Mouse (Mus musculus): Measurements from ENCODE around the gene Auts2. TPM values are rescaled to one million over a fixed set of nuclear protein-coding genes. Genes with fewer than 3 reads are reported as not detected.
A peak's percentile ranks its signal among the peaks of the same experiment; 100 is the strongest.

Gene Auts2
- polyA plus RNA-seq, 1 experiment from 2014 or later: 1.0 TPM

DNA sequence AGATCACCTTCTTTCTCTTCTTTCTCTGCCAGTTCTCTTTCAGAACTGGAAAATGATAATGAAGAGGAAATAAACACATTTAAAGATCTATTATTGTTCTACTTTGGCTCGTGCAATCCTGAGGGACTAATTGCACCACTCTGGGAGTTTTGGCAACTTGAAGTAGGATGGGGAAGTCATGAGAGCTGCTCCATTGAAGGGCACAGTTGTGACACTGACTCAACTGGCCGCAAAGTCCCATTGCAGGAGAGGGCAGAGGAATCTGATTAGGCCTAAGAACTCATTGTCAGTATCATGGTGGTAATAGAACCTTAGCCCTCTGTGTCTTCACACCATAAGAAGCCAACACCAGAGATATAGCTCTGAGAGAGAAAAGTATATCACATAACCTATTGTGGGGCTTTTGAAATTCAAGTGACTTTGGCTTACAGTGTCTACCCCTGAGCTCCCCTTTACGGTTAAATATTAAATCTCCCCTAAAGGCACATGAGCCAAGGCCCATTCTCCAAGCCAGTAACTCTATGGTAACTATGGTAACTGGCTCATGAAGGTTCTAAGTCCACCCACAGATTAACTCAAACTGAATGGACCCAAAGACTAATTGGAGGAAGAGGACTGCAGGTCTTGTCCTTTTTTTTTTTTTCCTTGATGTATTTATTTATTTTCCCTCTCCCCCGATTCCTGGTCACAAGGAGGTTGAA, 358.6 kb downstream of the Auts2 start:
- Histone ChIP-seq H3K9me3 (ENCODE audit: low read length) (no peaks in the 10 kb centered on the region), H3K27ac (ENCODE audit: low read depth) (no peak overlapping the region), H3K27me3 (ENCODE audit: insufficient read depth, low read length) (no peaks in the 10 kb centered on the region), H3K4me1 (ENCODE audit: insufficient read depth) (peaks cover 12% of the 10 kb centered on the region), H3K36me3 (replicated peaks; ENCODE audit: insufficient read depth, low read length) (no peaks in the 10 kb centered on the region), H3K9ac (replicated peaks) (no peak overlapping the region), H3K4me3 (ENCODE audit: low read depth, low read length) (no peak overlapping the region), H3K4me2 (ENCODE audit: low read depth, low read length) (peak overlapping the region; percentile 26; the same call in 1 of the 2 replicates)
- TF ChIP-seq EP300 (IDR thresholded peaks at IDR 0.05; ENCODE audit: low read depth) (no peak), CTCF (IDR thresholded peaks at IDR 0.05; ENCODE audit: low read depth) (no peak)
- DNase-seq (no peak), ATAC-seq (no peak; the same call in 1 of the 2 replicates)
- 46% methylated on average over 4 of the region's 4 CpGs for WGBS (ENCODE audit: insufficient replicate concordance)

DNA sequence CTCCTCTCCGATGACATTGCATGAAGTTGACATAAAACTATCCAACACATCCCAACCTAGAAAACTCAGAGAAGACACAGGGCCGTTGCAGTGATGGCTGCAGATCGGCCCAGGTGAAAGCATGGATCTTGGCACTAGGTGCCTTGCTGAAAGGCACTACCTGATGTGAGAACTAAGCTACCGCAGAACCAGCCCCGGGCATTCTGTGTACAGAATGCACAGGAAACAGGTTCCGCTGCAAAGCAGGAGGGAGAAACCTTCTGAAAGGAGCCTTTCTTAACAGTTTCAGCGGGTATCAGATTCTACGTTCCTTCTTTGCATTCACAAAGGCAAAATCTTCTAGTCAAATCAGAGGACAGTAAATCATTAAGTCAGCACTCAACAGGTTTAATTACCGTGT, 361.1 kb downstream of the Auts2 start:
- Histone ChIP-seq H3K27me3 (ENCODE audit: insufficient read depth, low read length) (no peaks in the 10 kb centered on the region), H3K4me3 (ENCODE audit: low read depth, low read length) (no peak overlapping the region), H3K4me1 (ENCODE audit: insufficient read depth) (peaks cover 12% of the 10 kb centered on the region), H3K36me3 (replicated peaks; ENCODE audit: insufficient read depth, low read length) (no peaks in the 10 kb centered on the region), H3K27ac (ENCODE audit: low read depth) (no peak overlapping the region), H3K9ac (replicated peaks) (no peak overlapping the region), H3K4me2 (ENCODE audit: low read depth, low read length) (no peak overlapping the region), H3K9me3 (ENCODE audit: low read length) (no peaks in the 10 kb centered on the region)
- WGBS (ENCODE audit: insufficient replicate concordance): 82% methylated on average over 9 of the region's 9 CpGs
- no peak for TF ChIP-seq EP300 (IDR thresholded peaks at IDR 0.05; ENCODE audit: low read depth)
- no peak for TF ChIP-seq CTCF (IDR thresholded peaks at IDR 0.05; ENCODE audit: low read depth)
- no peak for DNase-seq
- no peak for ATAC-seq

DNA sequence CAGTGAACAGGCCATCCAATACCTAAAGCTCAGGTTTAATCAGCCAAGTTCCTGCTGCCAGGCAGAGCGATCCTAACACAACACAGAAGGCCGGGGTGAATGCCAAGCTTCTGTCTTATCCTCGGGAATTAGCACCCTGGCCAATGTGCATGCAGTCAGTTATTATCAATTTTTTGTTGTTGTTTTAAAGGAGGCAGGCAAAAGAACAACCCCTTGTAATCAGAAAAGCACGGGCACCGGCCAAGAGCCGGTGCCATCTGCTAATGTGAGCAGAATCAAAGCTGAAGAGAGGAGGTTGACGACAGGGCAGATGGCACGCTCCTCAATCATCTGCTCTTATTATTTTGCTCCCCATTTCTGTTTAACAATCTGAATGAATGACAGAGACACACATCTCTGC, 373.1 kb downstream of the Auts2 start:
- Histone ChIP-seq H3K9me3 (ENCODE audit: low read length) (no peaks in the 10 kb centered on the region), H3K27me3 (ENCODE audit: insufficient read depth, low read length) (no peaks in the 10 kb centered on the region), H3K27ac (ENCODE audit: low read depth) (no peak overlapping the region), H3K36me3 (replicated peaks; ENCODE audit: insufficient read depth, low read length) (no peaks in the 10 kb centered on the region), H3K4me2 (ENCODE audit: low read depth, low read length) (no peak overlapping the region), H3K4me1 (ENCODE audit: insufficient read depth) (no peaks in the 10 kb centered on the region), H3K4me3 (ENCODE audit: low read depth, low read length) (no peak overlapping the region), H3K9ac (replicated peaks) (no peak overlapping the region)
- DNase-seq (no peak), ATAC-seq (no peak)
- no peak for TF ChIP-seq EP300 (IDR thresholded peaks at IDR 0.05; ENCODE audit: low read depth)
- 82% methylated on average over 8 of the region's 8 CpGs for WGBS (ENCODE audit: insufficient replicate concordance)

DNA sequence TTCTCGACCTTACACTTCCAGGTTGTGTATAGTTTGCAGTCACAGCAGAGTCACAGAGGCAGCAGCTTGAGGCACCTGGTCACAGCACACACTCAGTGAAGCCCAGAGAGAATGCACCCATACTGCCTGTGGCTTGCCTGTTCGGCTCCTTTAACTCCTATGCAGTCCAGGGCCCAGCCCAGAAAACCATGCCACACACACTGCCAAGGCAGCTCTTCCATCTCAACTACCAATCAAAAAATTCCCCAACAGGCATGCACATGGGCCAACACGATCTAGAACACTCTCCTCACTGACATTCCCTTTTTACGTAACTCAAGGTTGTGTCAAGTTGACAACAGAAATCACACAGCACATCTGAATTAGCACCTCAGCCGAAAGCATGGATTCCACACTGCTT, 374.3 kb downstream of the Auts2 start:
- Histone ChIP-seq H3K27me3 (ENCODE audit: insufficient read depth, low read length) (no peaks in the 10 kb centered on the region), H3K9me3 (ENCODE audit: low read length) (no peaks in the 10 kb centered on the region), H3K9ac (replicated peaks) (no peak overlapping the region), H3K27ac (ENCODE audit: low read depth) (no peak overlapping the region), H3K4me2 (ENCODE audit: low read depth, low read length) (no peak overlapping the region), H3K4me1 (ENCODE audit: insufficient read depth) (no peaks in the 10 kb centered on the region), H3K36me3 (replicated peaks; ENCODE audit: insufficient read depth, low read length) (no peaks in the 10 kb centered on the region), H3K4me3 (ENCODE audit: low read depth, low read length) (no peak overlapping the region)
- 68% methylated on average over 5 of the region's 5 CpGs for WGBS (ENCODE audit: insufficient replicate concordance)
- DNase-seq: no peak
- no peak for ATAC-seq
- TF ChIP-seq CTCF (IDR thresholded peaks at IDR 0.05; ENCODE audit: low read depth) (no peak), EP300 (IDR thresholded peaks at IDR 0.05; ENCODE audit: low read depth) (no peak)

DNA sequence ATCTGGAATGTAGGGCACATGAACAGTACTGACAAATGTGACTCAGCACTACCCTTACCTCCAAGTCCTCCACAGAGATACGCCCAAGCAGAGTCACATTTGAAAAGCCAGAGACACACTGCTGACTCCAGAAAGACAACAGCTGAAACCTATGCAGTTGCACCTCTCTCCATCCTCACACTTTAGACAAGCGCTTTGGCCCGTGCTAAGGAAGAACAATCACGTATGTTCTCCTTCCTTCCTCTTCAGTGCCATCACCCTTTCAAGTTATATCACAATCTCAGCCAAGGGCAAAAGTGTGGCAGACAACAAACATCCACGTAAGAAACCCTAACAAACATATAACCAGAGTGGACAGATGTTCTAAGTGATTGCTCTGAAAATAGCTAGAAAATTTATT, 374.9 kb downstream of the Auts2 start:
- ATAC-seq: no peak
- no peak for DNase-seq
- Histone ChIP-seq H3K4me1 (ENCODE audit: insufficient read depth) (no peaks in the 10 kb centered on the region), H3K9ac (replicated peaks) (no peak overlapping the region), H3K27ac (ENCODE audit: low read depth) (no peak overlapping the region), H3K36me3 (replicated peaks; ENCODE audit: insufficient read depth, low read length) (no peaks in the 10 kb centered on the region), H3K4me2 (ENCODE audit: low read depth, low read length) (no peak overlapping the region), H3K9me3 (ENCODE audit: low read length) (no peaks in the 10 kb centered on the region), H3K27me3 (ENCODE audit: insufficient read depth, low read length) (no peaks in the 10 kb centered on the region), H3K4me3 (ENCODE audit: low read depth, low read length) (no peak overlapping the region)
- 74% methylated on average over 5 of the region's 5 CpGs for WGBS (ENCODE audit: insufficient replicate concordance)
- TF ChIP-seq EP300 (IDR thresholded peaks at IDR 0.05; ENCODE audit: low read depth) (no peak), CTCF (IDR thresholded peaks at IDR 0.05; ENCODE audit: low read depth) (no peak)

DNA sequence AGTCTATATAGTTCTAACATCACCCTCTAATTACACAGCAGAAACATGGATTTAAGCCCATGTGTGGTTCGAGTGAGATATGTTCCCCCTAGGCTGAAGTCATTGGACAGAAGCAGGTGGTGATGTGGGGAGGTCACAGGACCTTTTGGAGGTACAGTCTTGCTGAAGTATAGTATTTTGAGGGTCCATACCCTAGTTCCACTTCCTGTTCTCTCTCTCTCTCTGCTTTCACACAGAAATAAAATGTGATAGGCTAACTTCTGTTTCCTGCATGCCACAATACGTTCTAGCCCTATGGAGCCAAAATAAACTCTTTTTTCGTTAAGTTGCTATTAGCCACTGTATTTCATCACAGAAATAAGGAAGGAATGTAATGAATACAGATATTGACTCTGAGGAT, 376.6 kb downstream of the Auts2 start:
- H3K27ac ChIP-seq (ENCODE audit: low read depth): no peak overlapping the region
- H3K4me2 ChIP-seq (ENCODE audit: low read depth, low read length): no peak overlapping the region
- H3K9ac ChIP-seq (replicated peaks): no peak overlapping the region
- ATAC-seq (no peak), DNase-seq (no peak)
- H3K9me3 ChIP-seq (ENCODE audit: low read length): no peaks in the 10 kb centered on the region
- no peaks in the 10 kb centered on the region for H3K36me3 ChIP-seq (replicated peaks; ENCODE audit: insufficient read depth, low read length)
- H3K27me3 ChIP-seq (ENCODE audit: insufficient read depth, low read length): no peaks in the 10 kb centered on the region
- TF ChIP-seq CTCF (IDR thresholded peaks at IDR 0.05; ENCODE audit: low read depth): no peak
- TF ChIP-seq EP300 (IDR thresholded peaks at IDR 0.05; ENCODE audit: low read depth): no peak
- 36% methylated on average over 3 of the region's 3 CpGs for WGBS (ENCODE audit: insufficient replicate concordance)
- H3K4me1 ChIP-seq (ENCODE audit: insufficient read depth): no peaks in the 10 kb centered on the region
- no peak overlapping the region for H3K4me3 ChIP-seq (ENCODE audit: low read depth, low read length)
